Mouse (Mus musculus) layer of hippocampus, postnatal 10 days (tissue): ENCODE measurements at regions not wholly inside any gene's neighbourhood (a gene's known extent, or its start where the extent isn't known, plus 50 kb on each side); places are given as distances from the start of the nearest gene placed in this dataset.

Experiments used
- DNase-seq, 2 experiments: peaks; one replicate each; pipeline ENCODE4 v3.0.0; 2021; ENCODE audit warnings: low spot score in 2 of 2

DNA sequence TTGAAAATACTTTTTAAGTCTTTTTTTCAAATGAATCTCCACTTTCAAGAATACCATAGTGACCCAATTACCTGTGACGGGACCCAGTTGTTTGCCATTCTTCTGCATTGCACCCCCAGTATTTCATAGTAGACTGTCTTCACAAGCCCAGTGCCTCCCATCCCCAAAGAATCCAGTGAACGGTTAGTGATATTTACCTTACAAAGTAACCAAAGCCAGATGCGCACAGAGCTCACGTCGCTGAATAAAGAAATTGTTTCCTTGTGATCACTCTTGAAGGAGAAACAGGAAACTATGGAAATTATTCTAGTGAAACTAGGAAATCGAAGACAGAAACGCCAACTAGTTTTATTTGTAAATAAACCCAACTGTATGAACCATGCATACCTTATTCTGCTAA lies 91.4 kb upstream of the Ssbp2 start:
- no peak for DNase-seq

DNA sequence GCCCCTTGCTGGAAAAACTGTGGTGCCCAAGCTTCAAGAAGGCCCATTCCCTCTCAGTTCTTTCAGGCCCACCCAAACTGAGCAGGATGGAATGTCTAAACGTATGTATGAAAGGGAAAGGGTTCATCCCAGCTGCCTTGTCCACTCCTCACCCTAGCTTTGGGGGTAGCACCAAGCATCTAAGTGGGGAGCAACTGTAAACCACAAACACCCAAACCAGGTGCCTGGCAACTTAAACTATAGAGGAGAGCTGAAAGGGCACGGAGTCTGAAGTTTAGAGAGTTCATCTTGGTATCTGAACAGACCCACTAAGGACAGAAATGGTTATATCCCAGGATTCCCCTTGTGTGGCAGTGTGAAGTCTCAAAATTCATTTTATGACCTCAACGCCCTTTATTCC lies 90.1 kb upstream of the Ssbp2 start:
- DNase-seq: no peak

DNA sequence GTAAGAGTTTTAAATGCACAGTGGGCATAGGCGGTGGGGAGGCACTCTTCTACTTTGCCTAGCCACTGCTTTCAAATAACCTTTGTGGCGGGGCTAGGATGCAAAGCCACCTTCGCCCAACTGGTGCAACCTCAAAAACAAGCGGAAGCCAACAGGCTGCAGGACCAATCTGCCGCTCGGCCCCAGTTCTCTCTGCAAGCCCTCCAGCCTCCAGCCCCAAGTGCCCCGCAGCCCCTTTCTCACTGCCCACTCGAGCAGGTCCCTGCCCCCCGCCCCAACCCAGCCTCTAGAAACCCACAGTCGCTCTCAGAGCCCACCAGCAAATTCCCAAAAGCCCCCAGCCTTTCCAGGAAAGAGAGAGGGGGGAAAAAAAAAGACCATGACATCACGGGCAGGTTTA lies 89.6 kb upstream of the Ssbp2 start:
- peak; percentile 33 to 52 for DNase-seq

DNA sequence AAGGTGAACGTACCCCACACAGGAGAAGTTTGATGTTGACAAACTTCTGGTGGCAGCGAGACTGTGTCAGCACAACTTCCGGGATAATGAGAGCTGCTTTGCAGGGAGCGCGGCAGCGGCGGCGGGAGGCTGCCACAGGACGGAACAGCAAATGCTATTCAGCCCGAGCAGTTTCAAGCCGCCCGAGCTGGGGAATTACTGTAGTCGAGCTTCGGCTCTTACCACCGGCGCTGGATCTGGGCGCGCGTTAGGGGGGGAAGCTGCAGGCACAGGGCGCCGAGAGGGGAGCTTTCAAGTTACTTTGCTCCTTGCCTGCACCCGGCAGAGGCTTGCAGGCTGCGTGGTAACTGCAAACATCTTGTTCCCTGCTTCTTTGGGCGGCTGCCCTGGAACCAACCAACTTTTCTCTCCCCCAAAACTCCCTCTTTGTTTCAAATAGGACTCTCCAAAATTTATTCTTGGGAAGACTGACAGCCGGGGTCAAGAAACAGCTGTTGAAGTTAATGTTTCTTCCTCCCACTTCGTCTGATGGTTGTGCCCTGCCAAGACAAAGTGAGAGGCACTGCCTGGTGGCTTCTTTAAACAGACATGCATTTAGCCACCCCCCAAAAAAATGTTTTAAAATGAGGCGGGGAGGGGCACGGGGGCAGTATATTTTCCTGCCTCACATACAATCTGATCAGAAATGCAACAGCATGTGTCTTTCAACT lies 89.0 kb upstream of the Ssbp2 start:
- DNase-seq: peak; percentile 97 to 98

DNA sequence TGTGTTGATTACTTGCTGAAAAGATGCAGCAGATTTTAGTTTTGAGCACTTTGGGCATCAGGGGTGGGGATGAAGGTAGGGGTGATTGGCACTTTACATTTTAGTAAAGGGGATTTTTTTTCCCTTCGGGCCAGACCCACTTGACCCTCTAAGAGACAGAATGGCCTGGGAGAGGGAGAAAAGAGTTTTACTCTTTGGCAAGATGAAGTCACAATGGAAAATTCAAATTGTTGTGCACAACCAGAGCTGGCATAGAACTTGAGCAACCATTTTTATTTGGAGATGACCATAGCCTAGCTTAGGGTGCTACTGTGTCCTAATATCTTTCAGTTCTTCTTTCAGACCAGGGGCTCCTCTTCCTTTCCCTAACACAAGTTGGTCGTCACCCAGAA lies 88.5 kb upstream of the Ssbp2 start:
- no peak for DNase-seq

DNA sequence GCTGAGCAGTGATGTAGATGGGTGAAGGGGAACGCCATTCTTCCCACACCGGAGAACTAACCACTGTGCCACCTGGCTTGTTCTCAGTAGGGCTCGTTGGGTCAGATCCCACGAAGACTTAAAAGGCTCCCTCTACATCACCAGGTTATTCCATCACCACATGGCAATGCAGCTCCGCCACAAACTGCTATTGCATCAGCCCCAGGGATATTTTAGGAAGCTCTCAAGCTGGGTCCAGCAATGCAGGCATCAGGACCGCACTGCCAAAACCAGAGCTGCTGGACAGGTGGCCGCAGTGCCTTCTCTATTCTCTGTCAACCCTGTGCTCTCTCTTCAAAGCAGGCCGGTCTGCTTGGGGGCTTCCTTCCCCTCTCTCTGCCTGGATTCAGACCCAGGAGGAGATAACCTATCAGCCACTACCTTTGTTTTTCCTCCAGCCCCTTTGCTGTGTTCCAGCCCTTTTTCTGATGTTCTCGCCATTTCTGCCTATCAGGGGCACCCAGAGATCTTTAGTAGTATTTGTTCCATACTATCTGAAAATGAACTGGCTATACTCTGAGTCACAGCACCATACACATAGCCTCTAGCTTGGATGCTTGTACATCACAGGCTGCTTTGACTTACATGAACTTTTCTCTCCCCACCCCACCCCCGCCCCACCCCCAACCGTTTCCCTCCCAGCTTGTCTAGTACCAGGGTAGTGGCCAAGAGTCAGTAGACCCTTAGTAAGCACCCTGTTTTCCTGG lies 87.8 kb upstream of the Ssbp2 start:
- DNase-seq: no peak

DNA sequence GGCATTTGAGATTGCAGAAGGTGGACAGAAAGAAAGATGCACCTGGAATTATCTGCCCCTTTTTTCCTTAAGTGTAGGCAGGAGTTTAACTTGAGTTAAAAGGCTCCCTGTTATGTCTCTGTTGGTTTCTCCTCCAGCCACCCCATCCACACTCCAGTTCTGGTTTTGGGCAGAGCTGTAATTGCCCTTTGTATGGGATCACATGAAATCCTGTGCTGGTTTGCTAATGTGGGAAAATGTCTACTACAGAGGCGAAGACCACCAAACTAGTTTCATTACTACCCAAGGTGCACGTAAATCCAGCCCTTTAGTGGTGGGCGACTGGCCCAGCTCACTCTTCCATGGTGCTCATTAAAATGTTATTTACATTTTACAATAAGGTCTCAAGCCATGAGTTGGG lies 85.9 kb upstream of the Ssbp2 start:
- peak; percentile 38 to 60 for DNase-seq

DNA sequence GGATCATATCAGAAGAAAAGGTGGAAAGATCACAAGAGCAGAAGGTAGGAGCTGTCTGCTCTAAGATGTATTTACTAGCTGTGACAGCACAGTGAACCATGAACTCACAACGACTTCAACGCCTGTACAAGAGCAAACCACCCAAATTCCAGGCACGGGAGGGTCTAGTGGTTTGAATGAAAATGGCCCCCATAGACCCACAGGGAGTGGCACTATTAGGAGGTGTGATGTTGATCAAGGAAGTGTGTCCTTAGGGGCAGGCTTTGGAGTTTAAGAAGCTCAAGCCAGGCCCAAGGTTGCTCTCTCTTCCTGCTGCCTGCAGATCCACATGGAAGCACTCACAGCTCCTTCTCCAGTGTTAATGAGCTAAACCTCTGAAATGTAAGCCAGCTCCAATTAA lies 83.5 kb upstream of the Ssbp2 start:
- no peak for DNase-seq

DNA sequence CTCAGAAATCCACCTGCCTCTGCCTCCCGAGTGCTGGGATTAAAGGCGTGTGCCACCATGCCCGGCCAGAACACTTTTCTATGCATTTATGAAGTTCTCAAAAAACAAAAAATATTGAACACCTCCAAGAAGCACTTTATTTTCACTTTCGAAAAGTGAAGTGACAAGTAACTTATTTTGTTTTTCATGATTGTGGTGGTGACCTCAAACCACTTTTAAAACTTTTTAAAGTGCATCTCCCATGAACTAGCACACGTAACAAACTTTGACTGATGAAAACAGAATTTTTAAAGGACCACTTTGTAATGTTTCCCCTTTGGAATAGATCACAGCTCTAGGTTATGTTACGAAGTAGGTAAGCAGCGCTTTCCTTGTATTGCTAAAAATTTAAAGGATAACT lies 82.7 kb upstream of the Ssbp2 start:
- DNase-seq: no peak

DNA sequence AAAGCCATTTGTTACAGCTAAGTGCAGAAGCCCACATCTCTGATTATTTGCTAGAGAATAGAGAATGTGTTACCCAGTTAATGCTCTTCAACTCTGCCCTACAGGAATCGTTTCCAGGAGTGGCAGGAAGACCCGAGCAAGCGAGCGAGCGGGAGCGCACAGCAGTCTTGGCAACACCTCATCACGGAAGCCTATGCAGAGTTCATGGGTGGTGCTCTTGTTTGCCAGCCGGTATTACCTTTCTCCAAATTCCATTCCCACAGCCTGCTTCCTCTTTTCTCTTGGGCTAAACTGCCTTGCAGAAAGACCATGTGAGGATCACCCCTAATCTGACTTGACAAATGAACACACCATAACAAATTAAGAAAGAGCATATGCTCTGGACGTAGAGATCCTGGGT lies 82.1 kb upstream of the Ssbp2 start:
- no peak for DNase-seq

DNA sequence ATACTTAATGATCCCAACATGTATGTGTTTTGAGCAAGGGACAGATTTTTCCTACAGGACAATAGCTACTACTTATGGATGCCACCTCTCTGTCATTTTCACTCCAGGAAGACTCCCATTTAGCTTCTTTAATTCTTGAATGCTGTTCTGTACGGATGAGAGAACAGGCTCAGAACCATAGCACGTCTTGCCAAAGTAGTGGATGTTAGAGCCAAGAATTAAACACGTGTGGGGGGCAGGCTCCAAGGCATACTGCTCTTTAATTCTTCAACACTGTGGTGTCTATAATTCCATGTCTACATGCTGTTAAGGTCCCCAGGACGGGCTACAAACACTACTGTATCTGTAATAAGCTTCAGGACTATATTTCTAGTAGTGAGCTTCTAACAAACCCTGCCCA lies 74.7 kb upstream of the Ssbp2 start:
- no peak for DNase-seq

DNA sequence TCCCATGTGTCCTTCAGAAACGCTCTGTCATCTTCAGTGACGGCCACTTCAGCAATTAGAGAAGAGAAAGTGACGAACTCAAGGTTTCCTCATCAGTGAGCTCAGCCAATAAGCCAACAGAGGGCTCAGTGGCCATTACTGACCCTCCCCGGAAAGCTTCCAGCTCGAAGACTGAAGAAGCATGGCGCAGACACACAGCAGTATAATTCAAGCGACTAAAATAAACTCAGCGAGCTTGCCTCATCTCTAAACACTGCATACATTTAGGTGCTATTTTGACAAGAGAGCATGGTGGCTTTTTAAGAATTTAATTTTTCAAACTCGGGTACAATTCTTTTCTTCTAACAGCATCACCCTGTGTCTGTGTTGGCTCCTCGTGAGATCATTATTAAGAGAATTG lies 72.2 kb upstream of the Ssbp2 start:
- DNase-seq: no peak

DNA sequence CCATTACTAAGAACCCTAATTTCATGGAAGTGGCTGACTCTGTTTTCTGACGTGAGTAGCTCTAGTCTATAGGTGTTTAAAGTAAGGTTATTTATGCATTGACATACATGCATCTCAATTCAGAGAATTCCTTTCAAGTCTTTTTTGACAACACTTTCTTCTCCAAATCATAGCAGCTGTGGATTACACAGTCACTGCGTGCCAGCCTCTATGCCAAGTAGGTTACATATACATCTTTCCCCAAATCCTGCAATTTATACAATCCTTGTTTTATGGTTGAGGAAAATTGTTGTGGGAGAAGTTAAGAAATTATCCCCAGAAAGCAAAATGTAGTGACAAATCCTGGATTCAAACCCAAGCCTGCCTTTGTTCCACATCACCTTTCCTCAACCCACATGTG lies 56.5 kb upstream of the Ssbp2 start:
- no peak for DNase-seq

DNA sequence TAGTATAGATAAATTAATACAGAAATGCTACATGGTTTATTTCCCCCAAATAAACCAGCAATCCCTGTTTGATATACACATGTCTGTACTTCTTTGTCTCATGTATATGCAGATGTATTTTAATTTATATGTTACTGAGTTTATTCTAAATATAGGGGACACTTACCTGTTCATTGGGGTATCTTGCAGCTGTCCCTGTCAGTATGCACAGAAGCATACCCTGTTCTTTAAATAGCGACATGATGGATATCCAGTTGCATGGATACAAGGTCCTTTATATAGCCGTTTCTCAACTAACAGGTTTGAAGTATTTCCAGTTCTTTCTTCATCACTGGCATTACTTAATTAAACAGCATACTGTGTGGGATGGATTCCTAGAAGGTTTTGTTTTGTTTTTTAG lies 55.1 kb upstream of the Ssbp2 start:
- no peak for DNase-seq

DNA sequence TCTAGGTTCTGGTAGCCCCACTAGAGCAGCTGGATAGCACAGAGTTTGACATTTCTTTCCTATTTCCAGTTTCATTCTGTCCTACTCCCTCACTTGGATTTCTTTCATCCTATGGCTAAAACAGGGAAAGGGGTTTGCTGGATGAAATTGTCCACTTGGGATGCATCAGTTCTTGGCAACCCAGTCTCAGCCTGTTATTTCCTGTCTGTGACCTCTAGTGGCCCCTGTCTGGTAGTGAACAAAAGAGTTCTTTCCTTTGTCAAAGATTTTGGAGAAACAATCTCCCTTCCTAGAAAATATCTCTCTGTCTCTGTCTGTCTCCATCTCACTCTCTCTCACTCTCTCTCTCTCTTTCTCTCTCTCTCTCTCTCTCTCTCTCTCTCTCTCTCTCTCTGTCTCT lies 50.0 kb upstream of the Ssbp2 start:
- no peak for DNase-seq
